Mouse (Mus musculus): Measurements from ENCODE around the gene Memo1. TPM values are rescaled to one million over a fixed set of nuclear protein-coding genes. Genes with fewer than 3 reads are reported as not detected.

Gene Memo1
- total and polyA plus RNA-seq, 3 experiments = 47.7 to 133 (median 76.4) TPM

DNA sequence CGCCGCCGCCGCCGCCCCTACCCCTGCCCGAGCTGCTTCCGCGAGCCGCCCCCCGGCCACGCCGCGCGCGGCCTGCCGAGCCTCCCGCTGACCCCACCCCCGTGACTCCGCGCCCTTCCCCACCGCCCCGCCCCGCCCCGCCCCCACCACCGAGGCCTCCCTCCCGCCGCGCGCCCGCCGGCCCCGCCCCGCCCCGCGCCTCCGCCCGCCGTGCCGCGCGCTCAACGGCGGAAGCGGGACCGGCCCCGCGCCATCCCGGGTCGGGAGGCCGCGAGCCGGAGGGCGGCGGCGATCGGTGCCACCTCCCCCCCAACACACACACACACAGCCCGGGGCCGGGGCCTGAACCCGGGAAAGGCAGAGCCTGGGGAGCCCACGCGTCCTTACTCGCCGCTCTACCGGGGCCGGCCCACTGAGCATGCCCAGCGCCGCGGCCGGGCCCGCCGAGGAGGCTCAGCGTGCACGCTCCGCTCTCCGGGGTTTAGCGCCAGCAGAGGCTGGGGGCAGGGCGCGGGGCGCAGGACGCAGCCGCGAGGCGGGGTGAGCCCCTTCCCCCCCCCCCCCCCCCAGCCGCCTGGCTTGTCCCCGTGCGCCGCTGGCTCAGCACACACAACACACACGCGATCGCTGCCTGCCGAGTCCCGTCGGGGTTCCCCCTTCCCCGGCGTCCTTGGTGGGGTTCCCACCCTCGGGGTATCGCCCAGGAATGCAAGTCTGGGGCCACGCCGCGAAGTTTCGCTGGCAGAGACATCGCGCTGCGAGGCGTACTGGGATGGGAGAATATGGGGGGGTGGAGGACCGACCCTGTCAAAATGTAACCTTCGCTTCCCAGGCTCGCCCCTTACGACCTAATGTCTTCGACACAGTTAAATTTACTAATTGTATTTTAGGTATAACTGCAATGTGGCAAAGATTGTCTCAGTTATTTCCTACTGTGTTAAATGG, at the start of gene Memo1 (continued):
- no peak for TF ChIP-seq JUN (IDR thresholded peaks at IDR 0.05; ENCODE audit: insufficient read depth, low read depth, low read length)

DNA sequence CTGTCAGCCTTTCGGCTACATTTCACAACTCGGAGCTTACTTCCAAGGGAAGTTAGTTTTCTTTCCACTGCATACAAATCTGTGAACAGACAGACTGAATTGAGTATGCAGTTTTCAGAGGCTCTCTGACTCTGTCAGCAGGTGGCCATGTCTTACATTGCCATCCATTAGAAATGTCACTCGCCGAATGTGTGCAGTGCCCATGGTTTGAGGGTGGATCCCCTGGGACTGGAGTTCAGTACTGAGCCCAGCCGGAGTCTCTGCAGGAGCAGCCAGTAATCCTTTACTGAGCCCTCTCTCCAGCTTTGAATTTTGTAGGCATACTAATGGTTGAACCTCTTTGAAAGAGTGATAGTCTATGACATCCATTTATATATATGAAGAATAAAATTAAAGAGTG, 45.8 kb upstream of the Memo1 start:
- H3K9me3 ChIP-seq (replicated peaks; ENCODE audit: low read length) = no peaks in the 10 kb centered on the region
- H3K4me1 ChIP-seq (ENCODE audit: control insufficient read depth in 1 of 2, insufficient read depth in 2 of 2) = peaks cover 3 to 38% of the 10 kb centered on the region in 2 experiments; a peak in 3 of 4 replicates
- peaks cover 0 to 15% of the 10 kb centered on the region in 2 experiments for H3K36me3 ChIP-seq (replicated peaks in 1 of 2; ENCODE audit: control insufficient read depth in 1 of 2, insufficient read depth in 1 of 2, low read length in 1 of 2)
- H3K4me3 ChIP-seq (replicated peaks in 1 of 3; ENCODE audit: low read depth in 2 of 3, low read length in 2 of 3, poor library complexity in 1 of 3) = no peak overlapping the region
- no peaks in the 10 kb centered on the region for H3K27me3 ChIP-seq (replicated peaks)
- H3K4me2 ChIP-seq (ENCODE audit: insufficient read depth, low read depth, poor library complexity, severe bottlenecking) = peak overlapping the region; percentile 88; the same call in 1 of the 2 replicates
- in situ Hi-C loops (cut with MboI; ENCODE audit: low pct_ligation_motif_present, low pct_unique_long_range_greater_than_20kb, low sequenced_read_pairs) (no loop called here), dilution Hi-C loops (cut with MboI; ENCODE audit: extremely low pct_ligation_motif_present, extremely low pct_unique_long_range_greater_than_20kb, low sequenced_read_pairs) (no loop called here)
- no peak overlapping the region for H3K27ac ChIP-seq (ENCODE audit: insufficient read depth, low read depth)
- peaks cover 17% of the 10 kb centered on the region for H3K79me2 ChIP-seq (replicated peaks; ENCODE audit: control insufficient read depth, extremely low read depth, insufficient read depth, poor library complexity, severe bottlenecking)
- TF ChIP-seq KAT2A (IDR thresholded peaks at IDR 0.05; ENCODE audit: insufficient replicate concordance, low read length) = no peak
- TF ChIP-seq ZMIZ1 (IDR thresholded peaks at IDR 0.05; ENCODE audit: low read depth, low read length) = no peak
- no peak for TF ChIP-seq USF1 (IDR thresholded peaks at IDR 0.05; ENCODE audit: low read depth, low read length)
- no peak for TF ChIP-seq MAZ (IDR thresholded peaks at IDR 0.05; ENCODE audit: low read depth, low read length)
- no peak for TF ChIP-seq MEF2A (IDR thresholded peaks at IDR 0.05; ENCODE audit: borderline replicate concordance, low read depth, low read length)
- TF ChIP-seq HCFC1 (IDR thresholded peaks at IDR 0.05; ENCODE audit: low read depth, low read length) = no peak
- TF ChIP-seq E2F4 (IDR thresholded peaks at IDR 0.05; ENCODE audit: insufficient replicate concordance, low read depth, low read length) = no peak
- no peak for TF ChIP-seq POLR2AphosphoS2 (IDR thresholded peaks at IDR 0.05; ENCODE audit: low read depth, low read length)
- no peak for TF ChIP-seq ZKSCAN1 (IDR thresholded peaks at IDR 0.05; ENCODE audit: borderline replicate concordance, low read depth, low read length)
- TF ChIP-seq RCOR1 (conservative IDR thresholded peaks at IDR 0.05; ENCODE audit: low read depth, low read length) = no peak
- no peak for TF ChIP-seq BHLHE40 (IDR thresholded peaks at IDR 0.05; ENCODE audit: low read depth, low read length)
- TF ChIP-seq SMC3 (IDR thresholded peaks at IDR 0.05; ENCODE audit: low read depth, low read length) = no peak
- TF ChIP-seq CHD2 (IDR thresholded peaks at IDR 0.05; ENCODE audit: low read length) = no peak
- TF ChIP-seq MXI1 (IDR thresholded peaks at IDR 0.05; ENCODE audit: low read depth, low read length) = no peak
- no peak for TF ChIP-seq USF2 (conservative IDR thresholded peaks at IDR 0.05; ENCODE audit: low read depth, low read length)
- TF ChIP-seq NELFE (IDR thresholded peaks at IDR 0.05; ENCODE audit: low read depth, low read length) = no peak
- no peak for TF ChIP-seq TCF12 (IDR thresholded peaks at IDR 0.05; ENCODE audit: low read depth, low read length)
- no peak for TF ChIP-seq MYC (IDR thresholded peaks at IDR 0.05; ENCODE audit: low read depth, low read length)
- TF ChIP-seq PAX5 (IDR thresholded peaks at IDR 0.05; ENCODE audit: low read length) = no peak
- no peak for TF ChIP-seq ZNF384 (IDR thresholded peaks at IDR 0.05; ENCODE audit: low read depth, low read length)
- H3K9ac ChIP-seq (ENCODE audit: insufficient read depth, low read depth) = peak overlapping the region; percentile 25; the same call in 1 of the 2 replicates
- DNase-seq (ENCODE audit: extremely low read depth) = no peak

Data from CH12.LX (cell line).